Mouse (Mus musculus) liver, adult 2 months (tissue): Measurements from ENCODE around the gene Lmtk3. TPM values are rescaled to one million over a fixed set of nuclear protein-coding genes. Genes with fewer than 3 reads are reported as not detected.

Source experiments
- DNase-seq: peaks from one replicate; pipeline ENCODE4 v3.0.0-alpha.2; 2011; ENCODE audit warnings: low read depth, low spot score; ENCODE audit errors: extremely low read depth
- H3K27ac ChIP-seq: fragments of 200-500 bp; replicated peaks from 2 replicates; pipeline ENCODE4 v1.5.1; 2012; ENCODE audit warnings: low read depth, mild to moderate bottlenecking, control low read depth, inconsistent platforms, low read length; ENCODE audit not compliant: insufficient read depth
- H3K27me3 ChIP-seq: fragments of 200-500 bp; 2 replicates; pipeline ENCODE4 v1.6.1; 2012; ENCODE audit warnings: mild to moderate bottlenecking, moderate library complexity, low read length, inconsistent platforms; ENCODE audit not compliant: control insufficient read depth, insufficient read depth
- H3K36me3 ChIP-seq: fragments of 200-500 bp; 2 replicates; pipeline ENCODE4 v1.6.1; 2012; ENCODE audit warnings: low read length, inconsistent platforms; ENCODE audit not compliant: control insufficient read depth, insufficient read depth
- H3K4me1 ChIP-seq: fragments of 200-500 bp; 2 replicates; pipeline ENCODE4 v1.6.1; 2011; ENCODE audit warnings: low read length; ENCODE audit not compliant: control insufficient read depth, insufficient read depth
- H3K4me3 ChIP-seq: fragments of 200-500 bp; 2 replicates; pipeline ENCODE4 v1.5.1; 2011; ENCODE audit warnings: low read depth, mild to moderate bottlenecking, control low read depth, low read length, moderate library complexity; ENCODE audit not compliant: insufficient read depth
- H3K79me2 ChIP-seq: fragments of 200-500 bp; 2 replicates; pipeline ENCODE4 v1.6.1; 2012; ENCODE audit warnings: inconsistent platforms, mild to moderate bottlenecking, low read length, moderate library complexity; ENCODE audit not compliant: control insufficient read depth, insufficient read depth
- H3K9ac ChIP-seq: fragments of 200-500 bp; 2 replicates; pipeline ENCODE4 v1.6.1; 2012; ENCODE audit warnings: low read depth, mild to moderate bottlenecking, control low read depth, inconsistent platforms, low read length
- CTCF ChIP-seq: fragments of 200-500 bp; IDR thresholded peaks from 2 replicates; pipeline ENCODE4 v1.5.1; 2011; ENCODE audit warnings: low read depth, low read length, control low read depth
- POLR2A ChIP-seq: fragments of 200-500 bp; IDR thresholded peaks from 2 replicates; pipeline ENCODE4 v1.6.1; 2011; ENCODE audit warnings: low read length, control low read depth; ENCODE audit not compliant: insufficient read depth; ENCODE audit errors: extremely low read depth
- WGBS: fragments of 180-500 bp; shearing (Covaris S2); methylation state at CpG from one replicate; pipeline ENCODE4 v1.1.7; 2018; 5-methylcytosine and 5-hydroxymethylcytosine counted together
- polyA plus RNA-seq: library from polyadenylated mRNA; depleted of rRNA; stranded (reverse); fragments of >200 nt; gene quantifications from 2 replicates; pipeline ENCODE4 v1.2.3, GENCODE M21; 2012
- total RNA-seq: library from RNA; depleted of rRNA; stranded (reverse); fragments of >200 nt; gene quantifications from 2 replicates; pipeline ENCODE4 v1.2.3, GENCODE M21; 2014

Lmtk3 gene
- total and polyA plus RNA-seq, 2 experiments: 0.02 TPM; not detected in 1

DNA sequence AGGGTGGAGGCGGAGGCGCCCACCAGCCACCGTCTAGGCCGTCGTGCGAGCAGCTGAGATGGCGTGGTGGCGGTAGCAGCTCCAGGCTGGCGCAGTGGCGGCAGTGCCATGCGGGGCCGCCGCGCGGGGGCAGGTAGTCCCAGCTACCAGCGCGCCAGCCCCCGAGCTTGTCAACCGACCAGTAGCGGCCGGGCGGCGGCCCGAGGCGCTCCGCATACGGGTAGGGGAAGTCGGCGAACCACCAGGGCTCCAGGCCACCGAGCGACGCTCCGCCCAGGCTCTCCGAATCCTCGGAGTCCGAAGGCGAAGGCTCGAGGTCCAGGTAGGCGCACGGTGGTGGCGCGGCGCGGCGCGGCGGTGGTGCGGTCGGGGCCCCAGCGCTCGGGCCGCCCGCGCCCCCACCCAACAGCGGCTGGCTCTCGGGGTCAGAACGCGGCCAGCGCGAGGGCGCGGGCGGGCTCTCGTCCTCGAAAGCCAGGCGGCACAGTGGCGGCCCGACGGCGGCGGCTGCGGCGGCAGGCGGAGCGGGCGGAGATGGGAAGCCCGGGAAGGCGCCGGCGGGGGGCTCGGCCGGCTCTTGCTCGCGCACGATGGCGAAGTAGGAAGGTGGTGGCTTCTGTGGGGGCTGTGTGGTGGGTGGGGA is 49.7 kb downstream of the Lmtk3 start:
- TF ChIP-seq POLR2A (no peak), CTCF (no peak)
- Histone ChIP-seq H3K27ac (no peak overlapping the region), H3K4me3 (no peak overlapping the region; the same call in 1 of the 2 replicates), H3K36me3 (no peaks in the 10 kb centered on the region; the same call in 1 of the 2 replicates), H3K9ac (no peak overlapping the region), H3K4me1 (peaks cover 6% of the 10 kb centered on the region; the same call in 1 of the 2 replicates), H3K79me2 (no peaks in the 10 kb centered on the region; the same call in 1 of the 2 replicates), H3K27me3 (peaks cover 22% of the 10 kb centered on the region)
- no peak for DNase-seq
- WGBS: 5% methylated on average over 82 of the region's 86 CpGs

DNA sequence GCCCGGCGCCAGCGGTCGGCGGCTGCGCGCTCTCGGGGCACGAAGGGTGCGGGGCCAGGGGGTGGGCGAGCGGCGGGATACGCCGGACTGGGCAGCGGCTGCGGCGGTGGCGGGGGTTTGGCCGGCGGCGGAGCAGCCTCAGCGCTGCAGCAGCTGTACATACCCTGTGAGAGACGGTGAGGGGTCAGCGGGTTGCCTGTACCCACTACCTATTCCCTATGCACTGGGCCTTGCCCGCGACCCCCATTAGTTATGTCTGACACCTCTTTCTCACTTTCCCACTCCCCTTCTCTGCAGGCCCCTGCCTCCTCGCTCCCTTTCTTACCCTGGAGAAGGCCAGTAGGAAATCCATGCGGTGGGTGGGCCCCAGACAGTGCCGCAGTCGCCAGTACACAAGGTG is 50.4 kb downstream of the Lmtk3 start:
- no peak overlapping the region for H3K27ac ChIP-seq
- DNase-seq: no peak
- TF ChIP-seq POLR2A (no peak), CTCF (no peak)
- peaks cover 6% of the 10 kb centered on the region; the same call in 1 of the 2 replicates for H3K4me1 ChIP-seq
- H3K27me3 ChIP-seq: peaks cover 22% of the 10 kb centered on the region
- H3K4me3 ChIP-seq: no peak overlapping the region
- no peak overlapping the region for H3K9ac ChIP-seq
- H3K36me3 ChIP-seq: no peaks in the 10 kb centered on the region
- 8% methylated on average over 28 of the region's 31 CpGs for whole genome bisulfite sequencing
- H3K79me2 ChIP-seq: no peaks in the 10 kb centered on the region; the same call in 1 of the 2 replicates

DNA sequence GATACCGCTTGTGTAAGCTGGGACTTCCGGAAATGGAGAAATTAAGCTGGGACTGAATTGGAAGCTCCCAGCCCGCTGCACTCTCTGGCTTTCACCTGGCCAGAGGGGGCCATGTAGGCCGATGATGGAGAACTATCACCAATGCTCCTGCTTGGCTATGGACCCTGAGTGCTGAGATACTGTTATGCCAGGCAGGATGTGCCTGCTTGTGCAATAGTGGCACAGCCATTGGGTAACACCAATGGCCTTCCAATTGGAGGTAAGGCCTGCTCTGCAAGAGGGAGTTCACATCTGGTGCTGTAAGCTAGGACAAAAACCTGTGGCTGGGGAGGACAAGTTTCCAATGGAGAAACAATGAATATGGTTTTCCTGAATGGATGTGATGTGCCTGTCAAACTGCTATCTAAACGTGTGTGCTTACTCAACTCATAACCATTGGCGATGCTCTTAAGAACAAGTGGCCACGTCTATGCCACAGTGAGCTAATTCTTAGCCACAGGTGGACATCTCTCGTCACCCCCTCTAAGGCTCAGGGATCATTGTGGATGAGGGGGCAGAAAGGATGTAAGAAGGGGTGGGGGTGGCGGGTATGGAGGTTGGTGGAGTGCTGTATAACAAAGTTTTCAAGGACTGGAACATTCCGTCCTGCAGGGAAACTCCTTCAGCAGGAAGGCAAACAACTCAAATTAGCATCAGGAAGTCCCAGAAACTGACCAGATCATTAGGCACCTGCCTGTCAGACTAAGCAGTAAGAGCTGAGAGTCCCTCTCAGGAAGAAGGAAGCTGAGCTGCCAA is 59.6 kb downstream of the Lmtk3 start:
- no peak for DNase-seq
- TF ChIP-seq POLR2A: no peak
- no peak for TF ChIP-seq CTCF
- Histone ChIP-seq H3K4me1 (no peaks in the 10 kb centered on the region), H3K27ac (no peak overlapping the region), H3K4me3 (no peak overlapping the region), H3K27me3 (no peaks in the 10 kb centered on the region), H3K79me2 (no peaks in the 10 kb centered on the region), H3K36me3 (no peaks in the 10 kb centered on the region), H3K9ac (no peak overlapping the region)
- WGBS: 91% methylated on average over 10 of the region's 10 CpGs

DNA sequence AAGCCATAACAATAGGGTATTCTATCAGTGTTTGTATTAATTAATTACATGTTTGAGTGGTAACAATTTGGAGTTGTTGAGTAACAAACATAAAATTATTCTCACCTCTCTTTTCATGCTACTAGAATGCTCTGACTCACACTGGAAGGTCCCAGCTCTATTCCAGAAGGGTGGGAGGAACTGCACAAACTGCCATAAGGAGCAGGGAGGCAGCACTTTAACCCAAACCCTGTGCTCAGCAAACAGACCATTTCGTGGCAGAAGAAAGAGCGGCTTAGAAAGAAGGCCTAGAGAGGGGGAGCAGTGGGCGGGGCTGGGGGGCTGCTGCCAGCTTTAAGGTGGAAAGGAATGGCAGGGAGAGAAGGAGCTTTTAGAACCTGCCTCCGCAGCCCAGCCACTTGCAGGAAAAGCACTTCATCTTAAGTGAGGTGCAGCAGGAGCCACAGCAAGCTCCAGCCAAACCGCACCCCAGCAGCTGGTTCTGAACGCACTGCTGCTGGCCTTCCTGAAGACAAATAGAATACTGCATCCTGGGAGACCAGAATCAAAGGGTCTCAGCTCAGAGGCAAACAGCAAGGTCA is 65.0 kb downstream of the Lmtk3 start:
- H3K4me1 ChIP-seq: no peaks in the 10 kb centered on the region
- TF ChIP-seq POLR2A (no peak), CTCF (no peak)
- no peaks in the 10 kb centered on the region for H3K79me2 ChIP-seq
- no peak for DNase-seq
- no peaks in the 10 kb centered on the region for H3K27me3 ChIP-seq
- H3K36me3 ChIP-seq: no peaks in the 10 kb centered on the region
- H3K9ac ChIP-seq: no peak overlapping the region
- H3K27ac ChIP-seq: no peak overlapping the region
- H3K4me3 ChIP-seq: no peak overlapping the region
- 58% methylated on average over 6 of the region's 6 CpGs for WGBS

DNA sequence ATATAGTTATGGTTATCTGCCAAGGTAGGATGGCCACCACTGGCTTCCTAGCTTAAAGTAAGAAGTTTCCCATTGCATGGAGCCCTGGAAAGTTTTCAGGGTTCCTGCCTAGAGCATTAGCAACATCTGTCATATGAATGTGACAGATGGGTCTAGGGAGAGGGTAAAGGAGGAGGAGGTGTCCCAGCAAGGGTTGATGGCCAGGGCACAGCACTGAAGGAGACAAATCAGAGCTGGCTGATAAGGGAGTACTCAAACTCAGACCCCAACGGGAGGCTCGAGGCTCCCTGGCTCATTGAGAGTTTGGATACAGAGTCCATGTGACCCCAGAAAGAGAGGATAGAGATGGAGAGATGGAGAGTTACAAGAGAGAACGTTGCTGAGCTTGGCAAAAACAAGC is 67.1 kb downstream of the Lmtk3 start:
- Histone ChIP-seq H3K4me3 (no peak overlapping the region), H3K4me1 (no peaks in the 10 kb centered on the region), H3K79me2 (no peaks in the 10 kb centered on the region), H3K36me3 (no peaks in the 10 kb centered on the region), H3K27me3 (no peaks in the 10 kb centered on the region), H3K27ac (no peak overlapping the region), H3K9ac (no peak overlapping the region)
- TF ChIP-seq POLR2A (no peak), CTCF (no peak)
- WGBS: 66% methylated on average over 3 of the region's 3 CpGs
- no peak for DNase-seq
